Mouse (Mus musculus) embryonic facial prominence, embryonic 10.5 days (tissue): ENCODE results near the gene Tmem107. TPM values are rescaled to one million over a fixed set of nuclear protein-coding genes. Genes with fewer than 3 reads are reported as not detected.

Experiments used
- DNase-seq: peaks from one replicate; pipeline ENCODE4 v3.0.0-alpha.2; 2017; ENCODE audit warnings: low spot score
- H3K27ac ChIP-seq: fragments of 300-500 bp; sonication (generic); replicated peaks from 2 replicates; pipeline ENCODE4 v1.5.1; 2016; ENCODE audit warnings: mild to moderate bottlenecking
- H3K27me3 ChIP-seq: fragments of 300-500 bp; sonication (generic); replicated peaks from 2 replicates; pipeline ENCODE4 v1.6.1; 2016; ENCODE audit warnings: low read depth, mild to moderate bottlenecking; ENCODE audit not compliant: poor library complexity, severe bottlenecking
- H3K36me3 ChIP-seq: fragments of 300-500 bp; sonication (generic); replicated peaks from 2 replicates; pipeline ENCODE4 v1.6.1; 2016; ENCODE audit warnings: mild to moderate bottlenecking, moderate library complexity
- H3K4me1 ChIP-seq: fragments of 300-500 bp; sonication (generic); 2 replicates; pipeline ENCODE4 v1.6.1; 2016
- H3K4me3 ChIP-seq: fragments of 300-500 bp; sonication (generic); 2 replicates; pipeline ENCODE4 v1.5.1; 2016; ENCODE audit warnings: mild to moderate bottlenecking, moderate library complexity
- H3K9me3 ChIP-seq: fragments of 300-500 bp; sonication (generic); 2 replicates; pipeline ENCODE4 v1.6.1; 2016; ENCODE audit warnings: mild to moderate bottlenecking
- WGBS: fragments of 180-500 bp; shearing (Covaris S2); methylation state at CpG from one replicate; pipeline ENCODE4 v1.1.7; 2016; 5-methylcytosine and 5-hydroxymethylcytosine counted together
- polyA plus RNA-seq: library from polyadenylated mRNA; unstranded; fragments of >200 nt; fragmentation: Nextera tagmentation; extraction: Ambion mirVana; gene quantifications from 2 replicates; pipeline ENCODE4 v1.2.1, GENCODE M21; 2016

The Tmem107 gene
- polyA plus RNA-seq, 1 experiment from 2014 or later: 41.0 TPM

- H3K27ac ChIP-seq: peak within 1 kb of the TSS; percentile 21; the same call in 1 of the 2 replicates
- DNase-seq: peak; percentile 79
- H3K4me1 ChIP-seq: peaks cover 57% of the 10 kb centered on the region
- 2% methylated on average over 27 of the region's 27 CpGs for WGBS
- peaks cover 42% of the 10 kb centered on the region for H3K27me3 ChIP-seq
- H3K9me3 ChIP-seq: no peaks in the 10 kb centered on the region
- H3K4me3 ChIP-seq: peak within 1 kb of the TSS; percentile 74
- H3K36me3 ChIP-seq: no peaks in the 10 kb centered on the region
Measured at GRCm38 (mm10) chr11:69120221-69121000, 49.8 kb downstream of the Tmem107 start, which contains the start of gene Hes7. Gene Hes7, plus strand, starts transcription at chr11:69120404.

- DNase-seq: peak; percentile 57
- no peak overlapping the region for H3K27ac ChIP-seq
- H3K9me3 ChIP-seq: no peaks in the 10 kb centered on the region
- H3K36me3 ChIP-seq: no peaks in the 10 kb centered on the region
- WGBS: 1% methylated on average over 33 of the region's 33 CpGs
- H3K4me3 ChIP-seq: peak overlapping the region; percentile 74
- peaks cover 37% of the 10 kb centered on the region for H3K27me3 ChIP-seq
- H3K4me1 ChIP-seq: peaks cover 64% of the 10 kb centered on the region
Measured at GRCm38 (mm10) chr11:69121001-69121740, 50.6 kb downstream of the Tmem107 start.

- no peaks in the 10 kb centered on the region for H3K9me3 ChIP-seq
- H3K27me3 ChIP-seq: peaks cover 37% of the 10 kb centered on the region
- peak overlapping the region; percentile 82 for H3K27ac ChIP-seq
- peaks cover 69% of the 10 kb centered on the region for H3K4me1 ChIP-seq
- H3K36me3 ChIP-seq: no peaks in the 10 kb centered on the region
- 1% methylated on average over 32 of the region's 32 CpGs for WGBS
- no peak for DNase-seq
- peak overlapping the region; percentile 74 for H3K4me3 ChIP-seq
Measured at GRCm38 (mm10) chr11:69121741-69122335, 51.2 kb downstream of the Tmem107 start.

GRCm38 (mm10) chr11:69122336-69122951 lies 51.8 kb downstream of the Tmem107 start, which contains the start of gene 9130213A22Rik:
Gene 9130213A22Rik, minus strand, starts transcription at chr11:69122589.
- Histone ChIP-seq H3K4me1 (peaks cover 67% of the 10 kb centered on the region), H3K36me3 (no peaks in the 10 kb centered on the region), H3K4me3 (peak within 1 kb of the TSS; percentile 74), H3K9me3 (no peaks in the 10 kb centered on the region), H3K27me3 (peaks cover 39% of the 10 kb centered on the region), H3K27ac (peak within 1 kb of the TSS; percentile 82)
- DNase-seq: peak; percentile 94
- WGBS: under 1% methylated on average over 66 of the region's 66 CpGs

Other genes with a start within 250 kb of the Tmem107 start
- gene Ndel1, start 198.9 kb upstream of the Tmem107 start, polyA plus RNA-seq: 56.5 and 57.4 TPM in 2 replicates
- not detected in 2 replicates for gene Rnf222, start 182.3 kb upstream of the Tmem107 start, polyA plus RNA-seq
- 1,085 and 1,128 TPM in 2 replicates for gene Rpl26, start 169.2 kb upstream of the Tmem107 start, polyA plus RNA-seq
- gene Odf4, start 143.7 kb upstream of the Tmem107 start, polyA plus RNA-seq: not detected in 2 replicates
- 8.9 and 9.2 TPM in 2 replicates for gene Arhgef15, start 113.3 kb upstream of the Tmem107 start, polyA plus RNA-seq
- 2.4 and 2.7 TPM in 2 replicates for gene Slc25a35, start 102.7 kb upstream of the Tmem107 start, polyA plus RNA-seq
- 87.7 and 93.0 TPM in 2 replicates for gene Rangrf, start 95.6 kb upstream of the Tmem107 start, polyA plus RNA-seq
- 70.1 and 71.9 TPM in 2 replicates for gene Pfas, start 62.3 kb upstream of the Tmem107 start, polyA plus RNA-seq
- 100 and 103 TPM in 2 replicates for gene Ctc1, start 54.9 kb upstream of the Tmem107 start, polyA plus RNA-seq
- gene Aurkb, start 25.2 kb upstream of the Tmem107 start, polyA plus RNA-seq: 215 and 218 TPM in 2 replicates
- 5.3 and 5.9 TPM in 2 replicates for gene Borcs6, start 11.1 kb upstream of the Tmem107 start, polyA plus RNA-seq
- 60.9 and 70.0 TPM in 2 replicates for gene Vamp2, start 17.7 kb downstream of the Tmem107 start, polyA plus RNA-seq
- 6.1 and 7.3 TPM in 2 replicates for gene Per1, start 24.4 kb downstream of the Tmem107 start, polyA plus RNA-seq
- gene Hes7, start 49.6 kb downstream of the Tmem107 start, polyA plus RNA-seq: 0.16 and 0.36 TPM in 2 replicates
- 0.12 TPM in 1 of 2 replicates, not detected in the other for gene 9130213A22Rik, start 51.8 kb downstream of the Tmem107 start, polyA plus RNA-seq
- 0.04 and 0.19 TPM in 2 replicates for gene Aloxe3, start 55.1 kb downstream of the Tmem107 start, polyA plus RNA-seq
- gene Alox12b, start 86.2 kb downstream of the Tmem107 start, polyA plus RNA-seq: 0.27 TPM in 1 of 2 replicates, not detected in the other
- 0.09 and 0.13 TPM in 2 replicates for gene Alox8, start 127.0 kb downstream of the Tmem107 start, polyA plus RNA-seq
- not detected in 2 replicates for gene Gucy2e, start 166.2 kb downstream of the Tmem107 start, polyA plus RNA-seq